Mouse (Mus musculus): Measurements from ENCODE around the gene Wwox. TPM values are rescaled to one million over a fixed set of nuclear protein-coding genes. Genes with fewer than 3 reads are reported as not detected.

Wwox gene
- total and polyA plus RNA-seq, 3 experiments: 7.6 to 61.8 (median 12.2) TPM

DNA sequence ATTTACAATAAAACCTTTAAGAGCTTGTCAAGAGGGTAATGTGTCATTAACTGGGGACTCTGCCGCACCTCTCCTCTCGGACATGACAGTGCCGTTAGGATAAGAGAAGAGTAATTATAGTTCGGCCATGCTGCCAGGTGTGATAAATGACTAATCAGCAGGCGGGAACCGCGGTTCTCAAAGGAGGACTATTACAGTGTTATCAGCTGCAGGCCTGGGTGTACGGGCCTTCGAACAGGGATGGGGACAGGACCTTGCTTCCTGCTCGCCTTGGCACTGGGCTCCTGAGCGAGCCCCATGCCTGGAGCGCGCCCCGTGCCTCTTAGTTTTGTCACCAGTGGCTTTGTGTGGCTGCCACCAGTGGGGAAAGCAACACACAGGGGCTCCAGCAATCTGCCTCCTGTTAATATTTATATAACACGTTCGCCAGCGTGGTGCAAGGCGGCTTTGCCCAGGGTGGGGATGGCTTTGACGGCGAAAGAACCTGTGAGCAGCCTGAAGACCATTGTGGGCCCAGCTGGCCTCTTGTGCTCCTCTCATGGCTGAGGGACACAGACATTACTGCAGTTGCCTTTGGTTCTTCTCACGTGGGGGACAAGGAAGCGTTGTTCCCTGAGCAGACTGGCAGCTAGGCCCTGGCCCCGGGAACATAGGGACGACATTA is 711.1 kb downstream of the Wwox start:
- no peaks in the 10 kb centered on the region for H3K27me3 ChIP-seq (ENCODE audit: control insufficient read depth in 1 of 2, insufficient read depth in 2 of 2, low read length in 2 of 2)
- no peaks in the 10 kb centered on the region for H3K4me1 ChIP-seq (ENCODE audit: control insufficient read depth in 1 of 2, insufficient read depth in 2 of 2, low read length in 2 of 2)
- DNase-seq (ENCODE audit: low read depth, low spot score): no peak
- no peak for TF ChIP-seq GABPA (IDR thresholded peaks at IDR 0.05; ENCODE audit: low read depth, low read length)
- H3K9me3 ChIP-seq (replicated peaks; ENCODE audit: insufficient read depth, low read length): no peaks in the 10 kb centered on the region
- no peak overlapping the region for H3K4me3 ChIP-seq (ENCODE audit: control insufficient read depth in 1 of 2, insufficient read depth in 1 of 2, low read depth in 2 of 2, low read length in 2 of 2)
- no peaks in the 10 kb centered on the region for H3K79me2 ChIP-seq (ENCODE audit: control insufficient read depth, insufficient read depth, low read length, poor library complexity)
- no peak overlapping the region for H3K9ac ChIP-seq (ENCODE audit: control insufficient read depth, low read depth, low read length, poor library complexity, severe bottlenecking)
- H3K36me3 ChIP-seq (ENCODE audit: control insufficient read depth in 1 of 2, insufficient read depth in 2 of 2, low read length in 2 of 2): no peaks in the 10 kb centered on the region
- H3K27ac ChIP-seq (ENCODE audit: control insufficient read depth, low read depth, low read length): no peak overlapping the region

- Histone ChIP-seq H3K79me2 (ENCODE audit: control insufficient read depth, insufficient read depth, low read length, poor library complexity) (no peaks in the 10 kb centered on the region), H3K36me3 (ENCODE audit: control insufficient read depth in 1 of 2, insufficient read depth in 2 of 2, low read length in 2 of 2) (no peaks in the 10 kb centered on the region), H3K4me1 (ENCODE audit: control insufficient read depth in 1 of 2, insufficient read depth in 2 of 2, low read length in 2 of 2) (no peaks in the 10 kb centered on the region), H3K27me3 (ENCODE audit: control insufficient read depth in 1 of 2, insufficient read depth in 2 of 2, low read length in 2 of 2) (no peaks in the 10 kb centered on the region), H3K9ac (ENCODE audit: control insufficient read depth, low read depth, low read length, poor library complexity, severe bottlenecking) (no peak overlapping the region), H3K4me3 (ENCODE audit: control insufficient read depth in 1 of 2, insufficient read depth in 1 of 2, low read depth in 2 of 2, low read length in 2 of 2) (no peak overlapping the region), H3K27ac (ENCODE audit: control insufficient read depth, low read depth, low read length) (no peak overlapping the region), H3K9me3 (replicated peaks; ENCODE audit: insufficient read depth, low read length) (no peaks in the 10 kb centered on the region)
- TF ChIP-seq GATA1 (IDR thresholded peaks at IDR 0.05; ENCODE audit: low read depth, low read length): no peak
- TF ChIP-seq SIN3A (IDR thresholded peaks at IDR 0.05; ENCODE audit: low read length): no peak
- TF ChIP-seq TAL1 (IDR thresholded peaks at IDR 0.05; ENCODE audit: low read length): no peak
- DNase-seq (ENCODE audit: low read depth, low spot score): no peak
Observed at GRCm38 (mm10) chr8:115151416-115151815, 712.0 kb downstream of the Wwox start.

DNA sequence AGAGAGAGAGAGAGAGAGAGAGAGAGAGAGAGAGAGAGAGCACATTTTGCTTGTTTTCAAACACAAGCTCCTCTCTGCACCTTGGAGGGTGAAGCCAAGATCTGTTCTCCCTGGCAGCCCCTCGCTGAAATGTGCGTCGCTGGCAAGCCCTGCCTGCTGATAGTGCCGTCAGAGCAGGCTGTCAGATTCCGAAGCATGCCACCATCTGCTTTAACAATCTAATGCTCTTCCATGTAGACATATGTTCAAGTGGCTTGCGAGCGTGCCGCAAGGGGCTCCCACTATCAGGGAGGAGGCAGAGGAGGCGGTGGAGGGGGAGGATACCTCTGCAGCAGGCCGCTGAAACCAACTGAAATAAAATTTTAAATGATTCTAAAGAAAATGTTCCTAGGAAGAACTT is 714.6 kb downstream of the Wwox start:
- H3K4me1 ChIP-seq (ENCODE audit: control insufficient read depth in 1 of 2, insufficient read depth in 2 of 2, low read length in 2 of 2): no peaks in the 10 kb centered on the region
- no peak overlapping the region for H3K9ac ChIP-seq (ENCODE audit: control insufficient read depth, low read depth, low read length, poor library complexity, severe bottlenecking)
- DNase-seq (ENCODE audit: low read depth, low spot score): no peak
- H3K79me2 ChIP-seq (ENCODE audit: control insufficient read depth, insufficient read depth, low read length, poor library complexity): no peaks in the 10 kb centered on the region
- no peak overlapping the region for H3K4me3 ChIP-seq (ENCODE audit: control insufficient read depth in 1 of 2, insufficient read depth in 1 of 2, low read depth in 2 of 2, low read length in 2 of 2)
- H3K27me3 ChIP-seq (ENCODE audit: control insufficient read depth in 1 of 2, insufficient read depth in 2 of 2, low read length in 2 of 2): no peaks in the 10 kb centered on the region
- H3K27ac ChIP-seq (ENCODE audit: control insufficient read depth, low read depth, low read length): no peak overlapping the region
- TF ChIP-seq CTCF (IDR thresholded peaks at IDR 0.05 in 2 of 3, conservative IDR thresholded peaks at IDR 0.05 in 1 of 3; ENCODE audit: control insufficient read depth in 1 of 3, insufficient read depth in 1 of 3, low read depth in 2 of 3, low read length in 3 of 3, poor library complexity in 1 of 3, severe bottlenecking in 1 of 3) (no peak), POLR2AphosphoS2 (IDR thresholded peaks at IDR 0.05; ENCODE audit: low read length) (no peak), TBP (IDR thresholded peaks at IDR 0.05; ENCODE audit: low read depth, low read length) (no peak), UBTF (IDR thresholded peaks at IDR 0.05; ENCODE audit: borderline replicate concordance, insufficient read depth, low read depth, low read length) (no peak), MAZ (IDR thresholded peaks at IDR 0.05; ENCODE audit: low read depth, low read length) (no peak), SIN3A (IDR thresholded peaks at IDR 0.05; ENCODE audit: low read length) (no peak), CHD2 (IDR thresholded peaks at IDR 0.05; ENCODE audit: low read length) (no peak), ZMIZ1 (IDR thresholded peaks at IDR 0.05; ENCODE audit: low read depth, low read length) (no peak), MEF2A (IDR thresholded peaks at IDR 0.05; ENCODE audit: extremely low read depth, insufficient replicate concordance, low read depth, low read length, poor library complexity, severe bottlenecking) (no peak), RCOR1 (IDR thresholded peaks at IDR 0.05; ENCODE audit: low read depth, low read length) (no peak), ZKSCAN1 (IDR thresholded peaks at IDR 0.05; ENCODE audit: low read depth, low read length) (no peak), USF2 (IDR thresholded peaks at IDR 0.05; ENCODE audit: borderline replicate concordance in 1 of 2, insufficient read depth in 1 of 2, low read depth in 1 of 2, low read length in 2 of 2) (no peak), HCFC1 (IDR thresholded peaks at IDR 0.05; ENCODE audit: low read depth, low read length) (no peak), BHLHE40 (IDR thresholded peaks at IDR 0.05; ENCODE audit: borderline replicate concordance, low read depth, low read length) (no peak), ZC3H11A (IDR thresholded peaks at IDR 0.05; ENCODE audit: low read depth, low read length) (no peak), CHD1 (IDR thresholded peaks at IDR 0.05; ENCODE audit: low read depth, low read length) (no peak), MYC (IDR thresholded peaks at IDR 0.05; ENCODE audit: low read depth, low read length) (no peak)
- H3K36me3 ChIP-seq (ENCODE audit: control insufficient read depth in 1 of 2, insufficient read depth in 2 of 2, low read length in 2 of 2): no peaks in the 10 kb centered on the region
- no peaks in the 10 kb centered on the region for H3K9me3 ChIP-seq (replicated peaks; ENCODE audit: insufficient read depth, low read length)
